Mouse (Mus musculus) lung, embryonic 15.5 days (tissue): Measurements from ENCODE around the gene Synj2. TPM values are rescaled to one million over a fixed set of nuclear protein-coding genes. Genes with fewer than 3 reads are reported as not detected.
A peak's percentile ranks its signal among the peaks of the same experiment; 100 is the strongest.

Experiments
- ATAC-seq: fragments of 200-750 bp; cut with Nextera tagmentation; 2 replicates; pipeline ENCODE4 v1.8.0; 2017; ENCODE audit warnings: moderate number of reproducible peaks, borderline replicate concordance; ENCODE audit not compliant: low FRiP score, low TSS enrichment; ENCODE audit errors: extremely low read depth
- H3K27ac ChIP-seq: fragments of 300-500 bp; sonication (generic); 2 replicates; pipeline ENCODE4 v1.5.1; 2015; ENCODE audit warnings: moderate library complexity, mild to moderate bottlenecking, inconsistent platforms
- H3K27me3 ChIP-seq: fragments of 300-500 bp; sonication (generic); 2 replicates; pipeline ENCODE4 v1.6.1; 2015; ENCODE audit warnings: inconsistent platforms
- H3K36me3 ChIP-seq: fragments of 300-500 bp; sonication (generic); 2 replicates; pipeline ENCODE4 v1.6.1; 2015; ENCODE audit warnings: inconsistent platforms
- H3K4me1 ChIP-seq: fragments of 300-500 bp; sonication (generic); 2 replicates; pipeline ENCODE4 v1.6.1; 2015; ENCODE audit warnings: inconsistent platforms
- H3K4me2 ChIP-seq: fragments of 300-500 bp; sonication (generic); 2 replicates; pipeline ENCODE4 v1.6.1; 2015; ENCODE audit warnings: inconsistent platforms, mild to moderate bottlenecking, moderate library complexity
- H3K4me3 ChIP-seq: fragments of 300-500 bp; sonication (generic); 2 replicates; pipeline ENCODE4 v1.5.1; 2015; ENCODE audit warnings: mild to moderate bottlenecking, inconsistent platforms
- H3K9ac ChIP-seq: fragments of 300-500 bp; sonication (generic); 2 replicates; pipeline ENCODE4 v1.6.1; 2015; ENCODE audit warnings: inconsistent platforms
- H3K9me3 ChIP-seq: fragments of 300-500 bp; sonication (generic); 2 replicates; pipeline ENCODE4 v1.6.1; 2016; ENCODE audit warnings: inconsistent platforms
- WGBS: fragments of 180-500 bp; shearing (Covaris S2); methylation state at CpG from one replicate; pipeline ENCODE4 v1.1.7; 2015; 5-methylcytosine and 5-hydroxymethylcytosine counted together
- polyA plus RNA-seq: library from polyadenylated mRNA; unstranded; fragments of >200 nt; fragmentation: Nextera tagmentation; extraction: Ambion mirVana; gene quantifications from 2 replicates; pipeline ENCODE4 v1.2.1, GENCODE M21; 2015

Synj2 gene
- 3.3 and 3.4 TPM in 2 replicates for polyA plus RNA-seq

DNA sequence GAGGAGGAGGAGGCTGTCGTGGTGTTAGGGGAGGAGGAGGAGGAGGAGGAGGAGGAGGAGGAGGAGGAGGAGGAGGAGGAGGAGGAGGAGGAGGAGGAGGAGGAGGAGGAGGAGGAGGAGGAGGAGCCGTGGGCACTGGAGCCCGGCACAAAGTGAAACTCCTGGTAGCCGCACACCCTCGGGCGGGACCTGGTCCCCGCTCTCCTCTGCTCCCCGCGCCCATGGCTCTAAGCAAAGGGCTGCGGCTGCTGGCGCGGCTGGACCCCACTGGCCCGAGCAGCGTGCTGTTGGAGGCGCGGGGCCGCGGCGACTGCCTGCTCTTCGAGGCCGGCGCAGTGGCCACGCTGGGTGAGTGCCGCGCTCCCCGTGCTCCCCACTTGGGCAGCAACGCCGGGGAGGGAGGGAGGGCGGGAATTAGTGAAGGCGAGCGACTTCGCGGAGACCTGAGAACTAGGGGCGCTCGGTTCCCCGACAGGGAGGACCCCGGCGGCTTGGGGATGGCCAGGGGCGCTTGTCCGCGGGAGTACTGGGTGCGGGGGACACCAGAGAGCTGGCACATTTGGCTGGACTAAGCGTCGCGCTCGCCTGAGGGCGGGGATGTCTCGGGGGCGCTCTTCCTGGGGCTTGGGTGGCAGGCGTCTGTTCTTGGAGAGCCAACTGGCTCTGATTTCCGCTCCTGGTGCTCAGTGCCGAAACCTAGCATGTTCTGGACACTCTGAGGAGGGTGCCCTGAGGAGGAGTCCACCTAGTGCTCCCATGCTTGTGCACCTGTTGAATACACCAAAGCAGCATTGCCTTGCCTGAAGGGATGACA is at the start of gene Synj2:
TSS of gene Synj2 (plus strand) at position 51 of the 814 bp plus-strand sequence.
- Histone ChIP-seq H3K9ac (peak within 1 kb of the TSS; percentile 73), H3K27me3 (peaks cover 11% of the 10 kb centered on the region; the same call in 1 of the 2 replicates), H3K4me2 (peak within 1 kb of the TSS; percentile 92), H3K27ac (peak within 1 kb of the TSS; percentile 72), H3K36me3 (no peaks in the 10 kb centered on the region), H3K9me3 (no peaks in the 10 kb centered on the region), H3K4me1 (peaks cover 12% of the 10 kb centered on the region), H3K4me3 (peak within 1 kb of the TSS; percentile 74)
- 1% methylated on average over 49 of the region's 52 CpGs for WGBS
- ATAC-seq: peak; percentile 85

GRCm38 (mm10) chr17:5891933-5892683 is 49.0 kb upstream of the Synj2 start:
- ATAC-seq: peak; percentile 62; the same call in 1 of the 2 replicates
- H3K4me1 ChIP-seq: peaks cover 15% of the 10 kb centered on the region; the same call in 1 of the 2 replicates
- H3K27ac ChIP-seq: peak overlapping the region; percentile 13; the same call in 1 of the 2 replicates
- 78% methylated on average over 9 of the region's 9 CpGs for WGBS
- H3K9me3 ChIP-seq: no peaks in the 10 kb centered on the region
- H3K9ac ChIP-seq: no peak overlapping the region
- no peaks in the 10 kb centered on the region for H3K27me3 ChIP-seq
- no peak overlapping the region for H3K4me3 ChIP-seq
- peaks cover 6% of the 10 kb centered on the region; the same call in 1 of the 2 replicates for H3K36me3 ChIP-seq
- no peak overlapping the region for H3K4me2 ChIP-seq

GRCm38 (mm10) chr17:5893092-5893491 is 48.0 kb upstream of the Synj2 start:
- no peak for ATAC-seq
- H3K27ac ChIP-seq: no peak overlapping the region
- no peaks in the 10 kb centered on the region for H3K9me3 ChIP-seq
- no peaks in the 10 kb centered on the region for H3K27me3 ChIP-seq
- WGBS: 24% methylated on average over 7 of the region's 7 CpGs
- no peak overlapping the region for H3K9ac ChIP-seq
- H3K4me2 ChIP-seq: no peak overlapping the region
- H3K36me3 ChIP-seq: peaks cover 6% of the 10 kb centered on the region; the same call in 1 of the 2 replicates
- H3K4me3 ChIP-seq: no peak overlapping the region
- H3K4me1 ChIP-seq: peaks cover 18% of the 10 kb centered on the region; the same call in 1 of the 2 replicates

GRCm38 (mm10) chr17:5893574-5894148 is 47.4 kb upstream of the Synj2 start:
- no peaks in the 10 kb centered on the region for H3K9me3 ChIP-seq
- no peak overlapping the region for H3K4me2 ChIP-seq
- no peak overlapping the region for H3K9ac ChIP-seq
- WGBS: 72% methylated on average over 7 of the region's 7 CpGs
- ATAC-seq: no peak
- H3K4me1 ChIP-seq: peaks cover 18% of the 10 kb centered on the region; the same call in 1 of the 2 replicates
- H3K4me3 ChIP-seq: no peak overlapping the region
- H3K27me3 ChIP-seq: no peaks in the 10 kb centered on the region
- H3K27ac ChIP-seq: no peak overlapping the region
- H3K36me3 ChIP-seq: peaks cover 6% of the 10 kb centered on the region; the same call in 1 of the 2 replicates

- Histone ChIP-seq H3K9ac (no peak overlapping the region), H3K27me3 (no peaks in the 10 kb centered on the region), H3K27ac (no peak overlapping the region), H3K36me3 (peaks cover 16% of the 10 kb centered on the region; the same call in 1 of the 2 replicates), H3K4me3 (no peak overlapping the region), H3K9me3 (no peaks in the 10 kb centered on the region), H3K4me1 (peaks cover 18% of the 10 kb centered on the region; the same call in 1 of the 2 replicates), H3K4me2 (no peak overlapping the region)
- WGBS: 40% methylated on average over 4 of the region's 4 CpGs
- ATAC-seq: no peak
Measured at GRCm38 (mm10) chr17:5896066-5896465, 45.0 kb upstream of the Synj2 start.

GRCm38 (mm10) chr17:5896607-5897006 is 44.5 kb upstream of the Synj2 start:
- no peak overlapping the region for H3K27ac ChIP-seq
- H3K4me1 ChIP-seq: peaks cover 18% of the 10 kb centered on the region; the same call in 1 of the 2 replicates
- H3K36me3 ChIP-seq: peaks cover 17% of the 10 kb centered on the region; the same call in 1 of the 2 replicates
- H3K9me3 ChIP-seq: no peaks in the 10 kb centered on the region
- no peak overlapping the region for H3K4me2 ChIP-seq
- no peak for ATAC-seq
- H3K27me3 ChIP-seq: no peaks in the 10 kb centered on the region
- H3K4me3 ChIP-seq: no peak overlapping the region
- H3K9ac ChIP-seq: no peak overlapping the region
- WGBS: 75% methylated on average over 7 of the region's 7 CpGs

DNA sequence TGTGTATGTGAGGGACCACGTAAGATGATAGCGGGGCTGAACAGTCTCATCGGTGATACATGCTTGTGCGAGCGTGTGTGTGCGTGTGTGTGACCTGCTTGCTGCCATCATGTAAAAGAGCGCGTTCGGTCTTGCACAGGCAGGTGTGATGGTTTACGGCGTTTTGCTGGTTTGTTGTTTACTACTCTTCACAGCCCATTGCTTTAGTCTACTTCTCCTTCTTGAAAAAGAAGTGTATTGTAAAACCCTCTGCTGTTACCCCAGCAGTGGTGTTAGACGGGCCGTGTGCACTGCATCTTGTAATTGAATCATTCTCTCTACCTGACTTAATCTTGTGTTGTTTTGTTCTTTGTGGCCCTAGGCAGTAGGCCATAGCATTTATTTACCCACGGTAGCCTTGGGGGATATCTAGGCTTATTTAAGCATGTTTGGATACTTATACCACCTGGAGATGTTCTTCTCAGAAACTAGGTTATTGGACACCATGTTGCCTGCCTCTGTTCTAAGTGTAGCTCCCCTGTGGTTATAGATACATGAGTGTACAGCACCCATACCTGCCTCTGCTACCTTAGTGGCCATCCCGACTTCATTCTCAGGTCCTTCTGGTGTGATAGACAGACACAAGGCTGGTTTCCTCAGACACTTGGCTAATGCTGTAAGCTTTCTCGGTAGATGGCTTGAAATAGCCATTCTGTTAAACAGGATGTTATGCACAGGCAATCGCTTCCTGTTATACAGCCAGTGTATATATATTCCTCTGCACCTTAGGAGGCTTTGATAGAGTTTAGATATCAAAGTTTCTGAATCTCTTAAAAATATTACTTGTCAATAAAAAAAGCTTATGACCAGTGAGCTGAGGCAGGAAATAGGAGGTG is 43.5 kb upstream of the Synj2 start:
- Histone ChIP-seq H3K36me3 (peaks cover 24% of the 10 kb centered on the region; the same call in 1 of the 2 replicates), H3K27ac (no peak overlapping the region), H3K27me3 (no peaks in the 10 kb centered on the region), H3K4me1 (peaks cover 18% of the 10 kb centered on the region; the same call in 1 of the 2 replicates), H3K9ac (no peak overlapping the region), H3K4me2 (no peak overlapping the region), H3K9me3 (no peaks in the 10 kb centered on the region), H3K4me3 (no peak overlapping the region)
- ATAC-seq: no peak
- 91% methylated on average over 17 of the region's 17 CpGs for WGBS

DNA sequence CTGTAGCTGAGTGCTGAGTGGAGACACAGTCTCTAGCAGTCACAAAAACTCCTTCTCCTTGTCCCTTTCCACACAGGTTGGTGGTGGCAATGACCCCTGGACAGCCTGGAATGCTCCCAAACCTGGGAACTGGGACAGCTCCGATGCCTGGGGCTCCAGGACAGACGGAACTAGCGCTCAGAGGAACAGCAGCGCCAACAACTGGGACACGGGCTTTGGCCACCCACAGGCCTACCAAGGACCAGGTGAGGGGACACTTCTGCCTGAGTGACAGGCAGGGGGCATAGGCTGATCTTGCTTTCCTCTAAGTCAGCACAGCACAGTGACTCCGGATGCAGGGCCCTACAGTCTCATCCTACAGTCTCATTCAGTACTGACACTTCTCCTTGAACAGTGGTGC is 41.8 kb upstream of the Synj2 start:
- no peaks in the 10 kb centered on the region for H3K27me3 ChIP-seq
- H3K36me3 ChIP-seq: peaks cover 24% of the 10 kb centered on the region; the same call in 1 of the 2 replicates
- no peak overlapping the region for H3K4me2 ChIP-seq
- no peaks in the 10 kb centered on the region for H3K9me3 ChIP-seq
- 85% methylated on average over 6 of the region's 6 CpGs for WGBS
- no peak overlapping the region for H3K27ac ChIP-seq
- no peak overlapping the region for H3K9ac ChIP-seq
- ATAC-seq: no peak
- H3K4me1 ChIP-seq: peaks cover 15% of the 10 kb centered on the region
- no peak overlapping the region for H3K4me3 ChIP-seq

- H3K4me1 ChIP-seq: peaks cover 14% of the 10 kb centered on the region
- ATAC-seq: no peak
- no peak overlapping the region for H3K9ac ChIP-seq
- no peak overlapping the region for H3K27ac ChIP-seq
- no peaks in the 10 kb centered on the region for H3K27me3 ChIP-seq
- H3K4me3 ChIP-seq: no peak overlapping the region
- H3K9me3 ChIP-seq: no peaks in the 10 kb centered on the region
- H3K36me3 ChIP-seq: peaks cover 28% of the 10 kb centered on the region; the same call in 1 of the 2 replicates
- H3K4me2 ChIP-seq: no peak overlapping the region
- 66% methylated on average over 5 of the region's 5 CpGs for WGBS
Measured at GRCm38 (mm10) chr17:5901381-5901780, 39.7 kb upstream of the Synj2 start.

GRCm38 (mm10) chr17:5903630-5904301 is 37.3 kb upstream of the Synj2 start:
- Histone ChIP-seq H3K36me3 (peaks cover 43% of the 10 kb centered on the region; the same call in 1 of the 2 replicates), H3K9me3 (no peaks in the 10 kb centered on the region), H3K4me2 (no peak overlapping the region), H3K27ac (peak overlapping the region; percentile 56), H3K9ac (no peak overlapping the region), H3K27me3 (no peaks in the 10 kb centered on the region), H3K4me1 (peaks cover 7% of the 10 kb centered on the region; the same call in 1 of the 2 replicates), H3K4me3 (no peak overlapping the region)
- ATAC-seq: no peak
- WGBS: 47% methylated on average over 6 of the region's 6 CpGs
